Mouse (Mus musculus) cerebellum, adult 2 months (tissue): ENCODE results near the gene Sparc. TPM values are rescaled to one million over a fixed set of nuclear protein-coding genes. Genes with fewer than 3 reads are reported as not detected.

Experiments
- DNase-seq, 2 experiments: peaks; one replicate each; pipeline ENCODE4 v3.0.0; 2021
- H3K27ac ChIP-seq: fragments of 200-500 bp; 2 replicates; pipeline ENCODE4 v1.5.1; 2012; ENCODE audit warnings: low read length, control low read depth, inconsistent platforms; ENCODE audit not compliant: insufficient read depth
- H3K27me3 ChIP-seq: fragments of 200-500 bp; 2 replicates; pipeline ENCODE4 v1.6.1; 2012; ENCODE audit warnings: inconsistent platforms, mild to moderate bottlenecking, low read length, moderate library complexity; ENCODE audit not compliant: control insufficient read depth, insufficient read depth
- H3K4me1 ChIP-seq: fragments of 200-500 bp; 2 replicates; pipeline ENCODE4 v1.6.1; 2011; ENCODE audit warnings: low read length; ENCODE audit not compliant: control insufficient read depth, insufficient read depth
- H3K4me3 ChIP-seq: fragments of 200-500 bp; replicated peaks from 2 replicates; pipeline ENCODE3; 2011; ENCODE audit warnings: mild to moderate bottlenecking, low read depth, low read length, control low read depth; ENCODE audit not compliant: insufficient read depth
- CTCF ChIP-seq: fragments of 200-500 bp; IDR thresholded peaks from 2 replicates; pipeline ENCODE4 v1.5.1; 2011; ENCODE audit warnings: low read depth, mild to moderate bottlenecking, control low read depth, low read length, moderate library complexity, borderline replicate concordance; ENCODE audit not compliant: insufficient read depth
- POLR2A ChIP-seq: fragments of 200-500 bp; IDR thresholded peaks from 2 replicates; pipeline ENCODE4 v1.6.1; 2011; ENCODE audit warnings: low read length, control low read depth, borderline replicate concordance; ENCODE audit not compliant: insufficient read depth
- WGBS: fragments of 180-500 bp; shearing (Covaris S2); methylation state at CpG from one replicate; pipeline ENCODE4 v1.1.7; 2018; 5-methylcytosine and 5-hydroxymethylcytosine counted together
- polyA plus RNA-seq: library from polyadenylated mRNA; depleted of rRNA; stranded (reverse); fragments of >200 nt; gene quantifications from 2 replicates; pipeline ENCODE4 v1.2.3, GENCODE M21; 2012

Gene Sparc
- polyA plus RNA-seq, 1 experiment: 1,324 TPM

GRCm38 (mm10) chr11:55455166-55455565 is 32.2 kb upstream of the Sparc start:
- Histone ChIP-seq H3K27ac (no peak overlapping the region), H3K27me3 (no peaks in the 10 kb centered on the region), H3K4me3 (no peak overlapping the region), H3K4me1 (peaks cover 3% of the 10 kb centered on the region; the same call in 1 of the 2 replicates)
- TF ChIP-seq CTCF (no peak), POLR2A (no peak)
- 34% methylated on average over 2 of the region's 2 CpGs for WGBS
- no peak for DNase-seq

- Histone ChIP-seq H3K27ac (no peak overlapping the region), H3K4me1 (peaks cover 3% of the 10 kb centered on the region; the same call in 1 of the 2 replicates), H3K4me3 (no peak overlapping the region), H3K27me3 (no peaks in the 10 kb centered on the region)
- TF ChIP-seq CTCF: no peak
- TF ChIP-seq POLR2A: no peak
- no peak for DNase-seq
- 94% methylated on average over 4 of the region's 4 CpGs for WGBS
Observed at GRCm38 (mm10) chr11:55453640-55454039, 30.7 kb upstream of the Sparc start.

- WGBS: 65% methylated on average over 4 of the region's 4 CpGs
- Histone ChIP-seq H3K4me3 (no peak overlapping the region), H3K4me1 (peaks cover 6% of the 10 kb centered on the region), H3K27ac (no peak overlapping the region), H3K27me3 (no peaks in the 10 kb centered on the region)
- TF ChIP-seq CTCF (no peak), POLR2A (no peak)
- DNase-seq: no peak
Observed at GRCm38 (mm10) chr11:55450311-55450710, 27.3 kb upstream of the Sparc start.

GRCm38 (mm10) chr11:55449531-55449930 is 26.5 kb upstream of the Sparc start:
- 32% methylated on average over 7 of the region's 7 CpGs for WGBS
- Histone ChIP-seq H3K27ac (no peak overlapping the region), H3K4me1 (peaks cover 3% of the 10 kb centered on the region), H3K27me3 (no peaks in the 10 kb centered on the region), H3K4me3 (no peak overlapping the region)
- TF ChIP-seq CTCF: no peak
- DNase-seq: no peak

GRCm38 (mm10) chr11:55446579-55446978 is 23.6 kb upstream of the Sparc start:
- no peaks in the 10 kb centered on the region for H3K27me3 ChIP-seq
- no peak overlapping the region for H3K4me3 ChIP-seq
- H3K4me1 ChIP-seq: peaks cover 3% of the 10 kb centered on the region
- WGBS: 0% methylated on average over 4 of the region's 4 CpGs
- no peak overlapping the region for H3K27ac ChIP-seq
- peak; percentile 87 for DNase-seq
- TF ChIP-seq POLR2A (no peak), CTCF (peak; percentile 83)

- H3K27me3 ChIP-seq: no peaks in the 10 kb centered on the region
- peak; percentile 49 to 65 for DNase-seq
- peaks cover 3% of the 10 kb centered on the region for H3K4me1 ChIP-seq
- 3% methylated on average over 1 of the region's 1 CpGs for WGBS
- no peak overlapping the region for H3K27ac ChIP-seq
- TF ChIP-seq POLR2A (no peak), CTCF (peak; percentile 53; the same call in 1 of the 2 replicates)
- no peak overlapping the region for H3K4me3 ChIP-seq
Observed at GRCm38 (mm10) chr11:55444772-55445171, 21.8 kb upstream of the Sparc start.

- Histone ChIP-seq H3K27me3 (no peaks in the 10 kb centered on the region), H3K27ac (no peak overlapping the region), H3K4me1 (peaks cover 7% of the 10 kb centered on the region; the same call in 1 of the 2 replicates), H3K4me3 (no peak overlapping the region)
- DNase-seq: no peak
- WGBS: 85% methylated on average over 5 of the region's 5 CpGs
- TF ChIP-seq CTCF (no peak), POLR2A (no peak)
Observed at GRCm38 (mm10) chr11:55439718-55440117, 16.7 kb upstream of the Sparc start.

- peak overlapping the region; percentile 6; the same call in 1 of the 2 replicates for H3K27ac ChIP-seq
- peak; percentile 69 to 80 for DNase-seq
- no peak for TF ChIP-seq CTCF
- TF ChIP-seq POLR2A: no peak
- 5% methylated on average over 4 of the region's 4 CpGs for WGBS
- H3K27me3 ChIP-seq: no peaks in the 10 kb centered on the region
- no peak overlapping the region for H3K4me3 ChIP-seq
- peaks cover 7% of the 10 kb centered on the region; the same call in 1 of the 2 replicates for H3K4me1 ChIP-seq
Observed at GRCm38 (mm10) chr11:55438031-55438430, 15.0 kb upstream of the Sparc start.
